Mouse (Mus musculus) G1E (cell line): ENCODE measurements around the gene Yipf6.

ENCODE experiments used
- CTCF ChIP-seq: IDR thresholded peaks from 2 replicates; pipeline ENCODE4 v1.5.1; 2012; ENCODE audit warnings: low read depth, low read length, inconsistent platforms, mixed read lengths
- GATA2 ChIP-seq: IDR thresholded peaks from 2 replicates; pipeline ENCODE4 v1.6.1; 2012; ENCODE audit warnings: low read depth, low read length, inconsistent platforms, borderline replicate concordance

DNA sequence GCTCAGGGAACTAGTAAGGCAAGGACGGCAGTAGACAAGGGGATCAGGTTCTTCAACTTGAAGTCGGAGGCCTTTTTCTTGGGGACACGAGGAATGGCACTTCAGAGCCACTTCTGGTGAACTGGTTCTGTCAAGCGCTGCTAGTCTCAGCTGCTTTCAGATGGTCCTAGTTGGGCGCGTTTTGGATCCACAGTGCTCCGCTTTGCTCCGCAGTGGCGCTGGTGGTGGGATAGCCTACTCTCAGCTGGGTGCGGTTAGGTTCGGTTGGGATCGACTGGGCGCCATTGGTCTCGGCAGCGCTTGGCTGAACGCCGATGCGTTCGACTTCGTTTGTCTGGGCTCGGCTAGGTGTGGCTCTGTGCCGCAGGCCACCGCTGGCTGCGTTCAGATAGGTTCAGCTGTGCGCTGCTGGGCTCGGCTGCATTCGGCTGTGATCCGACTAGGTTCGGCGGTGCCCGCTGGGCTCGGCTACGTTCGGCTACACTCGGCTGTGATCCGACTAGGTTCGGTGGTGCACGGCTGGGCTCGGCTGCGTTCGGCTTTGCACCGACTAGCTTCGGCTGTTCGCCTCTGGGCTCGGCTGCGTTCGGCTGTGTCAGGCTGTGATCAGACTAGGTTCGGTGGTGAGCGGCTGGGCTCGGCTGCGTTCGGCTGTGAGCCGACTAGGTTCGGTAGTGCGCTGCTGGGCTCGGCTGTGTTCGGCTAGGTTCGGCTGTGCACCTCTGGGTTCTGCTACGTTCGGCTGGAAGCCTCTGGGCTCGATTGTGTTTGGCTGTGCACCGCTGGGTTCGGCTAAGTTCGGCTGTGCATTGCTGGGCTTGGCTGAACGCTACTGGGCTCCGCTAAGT lies 815 bp downstream of the Yipf6 start:
- TF ChIP-seq CTCF (no peak), GATA2 (no peak)
